Mouse (Mus musculus): ENCODE measurements at regions not wholly inside any gene's neighbourhood (a gene's known extent, or its start where the extent isn't known, plus 50 kb on each side); places are given as distances from the start of the nearest gene placed in this dataset.

GRCm38 (mm10) chr14:107903717-107904116 lies 1010.2 kb downstream of the Slitrk1 start:
- H3K4me3 ChIP-seq (ENCODE audit: control insufficient read depth in 1 of 2, insufficient read depth in 1 of 2, low read depth in 2 of 2, low read length in 2 of 2) = no peak overlapping the region
- H3K36me3 ChIP-seq (ENCODE audit: control insufficient read depth in 1 of 2, insufficient read depth in 2 of 2, low read length in 2 of 2) = no peaks in the 10 kb centered on the region
- H3K9me3 ChIP-seq (replicated peaks; ENCODE audit: insufficient read depth, low read length) = no peaks in the 10 kb centered on the region
- TF ChIP-seq RAD21 (IDR thresholded peaks at IDR 0.05; ENCODE audit: low read depth, low read length) = no peak
- TF ChIP-seq ELF1 (IDR thresholded peaks at IDR 0.05; ENCODE audit: low read depth, low read length) = no peak
- no peak for TF ChIP-seq GABPA (IDR thresholded peaks at IDR 0.05; ENCODE audit: low read depth, low read length)
- TF ChIP-seq JUND (IDR thresholded peaks at IDR 0.05; ENCODE audit: low read depth, low read length) = no peak
- no peak for TF ChIP-seq MEF2A (IDR thresholded peaks at IDR 0.05; ENCODE audit: extremely low read depth, insufficient replicate concordance, low read depth, low read length, poor library complexity, severe bottlenecking)
- no peak for TF ChIP-seq E2F4 (IDR thresholded peaks at IDR 0.05; ENCODE audit: borderline replicate concordance, low read depth, low read length)
- no peak for TF ChIP-seq POLR2A (IDR thresholded peaks at IDR 0.05; ENCODE audit: control insufficient read depth in 1 of 2, insufficient read depth in 1 of 2, low read depth in 1 of 2, low read length in 2 of 2, poor library complexity in 1 of 2)
- H3K9ac ChIP-seq (ENCODE audit: control insufficient read depth, low read depth, low read length, poor library complexity, severe bottlenecking) = no peak overlapping the region
- DNase-seq (ENCODE audit: low read depth, low spot score) = peak; percentile 27
- H3K27me3 ChIP-seq (ENCODE audit: control insufficient read depth in 1 of 2, insufficient read depth in 2 of 2, low read length in 2 of 2) = no peaks in the 10 kb centered on the region
- no peaks in the 10 kb centered on the region for H3K4me1 ChIP-seq (ENCODE audit: control insufficient read depth in 1 of 2, insufficient read depth in 2 of 2, low read length in 2 of 2)
- no peaks in the 10 kb centered on the region for H3K79me2 ChIP-seq (ENCODE audit: control insufficient read depth, insufficient read depth, low read length, poor library complexity)
- H3K27ac ChIP-seq (ENCODE audit: control insufficient read depth, low read depth, low read length) = no peak overlapping the region

GRCm38 (mm10) chr14:107901823-107902222 lies 1012.1 kb downstream of the Slitrk1 start:
- H3K27ac ChIP-seq (ENCODE audit: control insufficient read depth, low read depth, low read length) = no peak overlapping the region
- no peaks in the 10 kb centered on the region; a peak in 1 of 4 replicates for H3K4me1 ChIP-seq (ENCODE audit: control insufficient read depth in 1 of 2, insufficient read depth in 2 of 2, low read length in 2 of 2)
- peak; percentile 46; the same call in 1 of the 2 replicates for TF ChIP-seq RCOR1 (IDR thresholded peaks at IDR 0.05; ENCODE audit: low read depth, low read length)
- TF ChIP-seq ETS1 (IDR thresholded peaks at IDR 0.05; ENCODE audit: low read depth, low read length) = peak; percentile 85
- TF ChIP-seq TCF12 (IDR thresholded peaks at IDR 0.05; ENCODE audit: low read depth, low read length) = peak; percentile 71
- TF ChIP-seq RAD21 (IDR thresholded peaks at IDR 0.05; ENCODE audit: low read depth, low read length) = no peak
- TF ChIP-seq EP300 (IDR thresholded peaks at IDR 0.05; ENCODE audit: low read depth in 1 of 2, low read length in 2 of 2) = peak; percentile 26 to 62; a peak in 3 of 4 replicates
- peak; percentile 26; the same call in 1 of the 2 replicates for TF ChIP-seq GATA1 (IDR thresholded peaks at IDR 0.05; ENCODE audit: low read depth, low read length)
- no peak for TF ChIP-seq GABPA (IDR thresholded peaks at IDR 0.05; ENCODE audit: low read depth, low read length)
- no peak overlapping the region for H3K9ac ChIP-seq (ENCODE audit: control insufficient read depth, low read depth, low read length, poor library complexity, severe bottlenecking)
- H3K79me2 ChIP-seq (ENCODE audit: control insufficient read depth, insufficient read depth, low read length, poor library complexity) = no peaks in the 10 kb centered on the region
- DNase-seq (ENCODE audit: low read depth, low spot score) = peak; percentile 13
- no peak overlapping the region for H3K4me3 ChIP-seq (ENCODE audit: control insufficient read depth in 1 of 2, insufficient read depth in 1 of 2, low read depth in 2 of 2, low read length in 2 of 2)
- no peaks in the 10 kb centered on the region for H3K9me3 ChIP-seq (replicated peaks; ENCODE audit: insufficient read depth, low read length)
- H3K27me3 ChIP-seq (ENCODE audit: control insufficient read depth in 1 of 2, insufficient read depth in 2 of 2, low read length in 2 of 2) = no peaks in the 10 kb centered on the region
- no peaks in the 10 kb centered on the region; a peak in 1 of 4 replicates for H3K36me3 ChIP-seq (ENCODE audit: control insufficient read depth in 1 of 2, insufficient read depth in 2 of 2, low read length in 2 of 2)

- Histone ChIP-seq H3K9ac (ENCODE audit: control insufficient read depth, low read depth, low read length, poor library complexity, severe bottlenecking) (no peak overlapping the region), H3K9me3 (replicated peaks; ENCODE audit: insufficient read depth, low read length) (no peaks in the 10 kb centered on the region), H3K4me3 (ENCODE audit: control insufficient read depth in 1 of 2, insufficient read depth in 1 of 2, low read depth in 2 of 2, low read length in 2 of 2) (no peak overlapping the region), H3K27me3 (ENCODE audit: control insufficient read depth in 1 of 2, insufficient read depth in 2 of 2, low read length in 2 of 2) (no peaks in the 10 kb centered on the region), H3K79me2 (ENCODE audit: control insufficient read depth, insufficient read depth, low read length, poor library complexity) (no peaks in the 10 kb centered on the region), H3K4me1 (ENCODE audit: control insufficient read depth in 1 of 2, insufficient read depth in 2 of 2, low read length in 2 of 2) (no peaks in the 10 kb centered on the region), H3K36me3 (ENCODE audit: control insufficient read depth in 1 of 2, insufficient read depth in 2 of 2, low read length in 2 of 2) (no peaks in the 10 kb centered on the region), H3K27ac (ENCODE audit: control insufficient read depth, low read depth, low read length) (no peak overlapping the region)
- DNase-seq (ENCODE audit: low read depth, low spot score) = no peak
- TF ChIP-seq KAT2A (conservative IDR thresholded peaks at IDR 0.05; ENCODE audit: low read depth, low read length) (no peak), BHLHE40 (IDR thresholded peaks at IDR 0.05; ENCODE audit: borderline replicate concordance, low read depth, low read length) (no peak), RAD21 (IDR thresholded peaks at IDR 0.05; ENCODE audit: low read depth, low read length) (no peak), GATA1 (IDR thresholded peaks at IDR 0.05; ENCODE audit: low read depth, low read length) (no peak), GABPA (IDR thresholded peaks at IDR 0.05; ENCODE audit: low read depth, low read length) (no peak), EP300 (IDR thresholded peaks at IDR 0.05; ENCODE audit: low read depth in 1 of 2, low read length in 2 of 2) (no peak), ZMIZ1 (IDR thresholded peaks at IDR 0.05; ENCODE audit: low read depth, low read length) (no peak), MXI1 (IDR thresholded peaks at IDR 0.05; ENCODE audit: low read depth, low read length) (no peak), HCFC1 (IDR thresholded peaks at IDR 0.05; ENCODE audit: low read depth, low read length) (no peak), TBP (IDR thresholded peaks at IDR 0.05; ENCODE audit: low read depth, low read length) (no peak)
Observed at GRCm38 (mm10) chr14:107860895-107861294, 1053.1 kb downstream of the Slitrk1 start.

Data from MEL (cell line).